18 mouse cellular contexts compared by ENCODE assay signal in genomic region chr5:124077241-124077640, GRCm38 (mm10). TPM values are rescaled to one million over a fixed set of nuclear protein-coding genes. Genes with fewer than 3 reads are reported as not detected.
DNase-seq lines count a peak whose midpoint lies in the region; ATAC-seq and TF ChIP-seq lines count a peak whose summit lies in the region.
"Had no signal": no experiment of that assay in that cellular context is flagged by ENCODE, and none has a peak within 500 bp of the region (broad histone marks: within the 10 kb centered on the region; RNA-seq: fewer than 3 reads in every experiment).

No protein-coding gene starts in this region.

- ATAC-seq in forebrain, embryonic 12.5 days (ENCODE audit: low FRiP score), result no peak
- ATAC-seq in midbrain, embryonic 16.5 days, result no peak
- no peak for ATAC-seq in stomach, embryonic 14.5 days (ENCODE audit: insufficient number of reproducible peaks, insufficient read depth, low FRiP score, low read depth)
- ATAC-seq: CD4-positive, CD25-positive, alpha-beta regulatory T cell, adult 4 months; forebrain, embryonic 15.5 days had no signal

- no peak overlapping the region for H3K4me3 ChIP-seq in forebrain, embryonic 10.5 days
- H3K4me3 ChIP-seq in forebrain, embryonic 12.5 days (replicated peaks), result no peak overlapping the region
- H3K4me3 ChIP-seq in midbrain, embryonic 10.5 days, result no peak overlapping the region
- H3K4me3 ChIP-seq in midbrain, embryonic 16.5 days (ENCODE audit: low read depth, low read length), result no peak overlapping the region
- no peak overlapping the region for H3K4me3 ChIP-seq in stomach, embryonic 14.5 days (ENCODE audit: low read depth, low read length)
- H3K4me3 ChIP-seq in cerebellum, adult 2 months (replicated peaks; ENCODE audit: insufficient read depth, low read depth, low read length), result no peak overlapping the region
- H3K4me3 ChIP-seq: embryonic facial prominence, embryonic 12.5 days; erythroblast, embryonic 14.5 days; forebrain, embryonic 15.5 days; heart, embryonic 12.5 days; neural tube, embryonic 12.5 days had no signal

- 0 out of 2 replicates have a peak overlapping the region, but pooled peaks have one; percentile 58 for H3K27ac ChIP-seq in forebrain, embryonic 10.5 days
- no peak overlapping the region for H3K27ac ChIP-seq in forebrain, embryonic 12.5 days
- H3K27ac ChIP-seq in midbrain, embryonic 10.5 days (replicated peaks), result peak overlapping the region; percentile 53; the same call in 1 of the 2 replicates
- no peak overlapping the region for H3K27ac ChIP-seq in midbrain, embryonic 16.5 days (ENCODE audit: low read length)
- H3K27ac ChIP-seq in stomach, embryonic 14.5 days (ENCODE audit: low read length), result peak overlapping the region; percentile 39; the same call in 1 of the 2 replicates
- no peak overlapping the region for H3K27ac ChIP-seq in cerebellum, adult 2 months (ENCODE audit: insufficient read depth, low read length)
- H3K27ac ChIP-seq: embryonic facial prominence, embryonic 12.5 days; neural tube, embryonic 12.5 days had no signal

- no peak for TF ChIP-seq POLR2A in cerebellum, adult 2 months (IDR thresholded peaks at IDR 0.05; ENCODE audit: borderline replicate concordance, insufficient read depth, low read length)

- no peaks in the 10 kb centered on the region for H3K9me3 ChIP-seq in forebrain, embryonic 10.5 days
- no peaks in the 10 kb centered on the region for H3K9me3 ChIP-seq in forebrain, embryonic 12.5 days
- no peaks in the 10 kb centered on the region for H3K9me3 ChIP-seq in midbrain, embryonic 10.5 days (replicated peaks)
- H3K9me3 ChIP-seq in midbrain, embryonic 16.5 days (replicated peaks; ENCODE audit: control insufficient read depth, low read length, poor library complexity, severe bottlenecking), result no peaks in the 10 kb centered on the region
- no peaks in the 10 kb centered on the region for H3K9me3 ChIP-seq in stomach, embryonic 14.5 days (ENCODE audit: control insufficient read depth, low read depth, low read length)
- H3K9me3 ChIP-seq: embryonic facial prominence, embryonic 12.5 days; forebrain, embryonic 15.5 days; heart, embryonic 12.5 days; neural tube, embryonic 12.5 days had no signal

- no peaks in the 10 kb centered on the region for H3K27me3 ChIP-seq in forebrain, embryonic 10.5 days (ENCODE audit: poor library complexity, severe bottlenecking)
- H3K27me3 ChIP-seq in forebrain, embryonic 12.5 days, result 0 out of 2 replicates have a peak, but pooled peaks cover 4% of the 10 kb centered on the region
- H3K27me3 ChIP-seq in midbrain, embryonic 10.5 days (ENCODE audit: low read depth, poor library complexity, severe bottlenecking), result peaks cover 11% of the 10 kb centered on the region; the same call in 1 of the 2 replicates
- no peaks in the 10 kb centered on the region for H3K27me3 ChIP-seq in midbrain, embryonic 16.5 days (ENCODE audit: control insufficient read depth, insufficient read depth, low read depth, low read length)
- H3K27me3 ChIP-seq in stomach, embryonic 14.5 days (ENCODE audit: control insufficient read depth, insufficient read depth, low read length), result no peaks in the 10 kb centered on the region
- no peaks in the 10 kb centered on the region for H3K27me3 ChIP-seq in cerebellum, adult 2 months (ENCODE audit: control insufficient read depth, insufficient read depth, low read length)
- H3K27me3 ChIP-seq: embryonic facial prominence, embryonic 12.5 days; forebrain, embryonic 15.5 days; heart, embryonic 12.5 days; neural tube, embryonic 12.5 days had no signal

- no peak overlapping the region for H3K9ac ChIP-seq in forebrain, embryonic 12.5 days
- no peak overlapping the region for H3K9ac ChIP-seq in midbrain, embryonic 16.5 days (ENCODE audit: low read depth, low read length)
- no peak overlapping the region for H3K9ac ChIP-seq in stomach, embryonic 14.5 days (replicated peaks; ENCODE audit: low read depth, low read length)
- H3K9ac ChIP-seq: embryonic facial prominence, embryonic 12.5 days; forebrain, embryonic 15.5 days; heart, embryonic 12.5 days; neural tube, embryonic 12.5 days had no signal

- no peaks in the 10 kb centered on the region for H3K36me3 ChIP-seq in forebrain, embryonic 10.5 days (replicated peaks)
- H3K36me3 ChIP-seq in forebrain, embryonic 12.5 days (replicated peaks), result no peaks in the 10 kb centered on the region
- H3K36me3 ChIP-seq in midbrain, embryonic 10.5 days, result no peaks in the 10 kb centered on the region
- no peaks in the 10 kb centered on the region for H3K36me3 ChIP-seq in midbrain, embryonic 16.5 days (ENCODE audit: control insufficient read depth, insufficient read depth, low read length)
- H3K36me3 ChIP-seq in stomach, embryonic 14.5 days (ENCODE audit: control insufficient read depth, insufficient read depth, low read length), result no peaks in the 10 kb centered on the region
- H3K36me3 ChIP-seq: embryonic facial prominence, embryonic 12.5 days; forebrain, embryonic 15.5 days; heart, embryonic 12.5 days; neural tube, embryonic 12.5 days had no signal

- TF ChIP-seq CTCF in cerebellum, adult 2 months (IDR thresholded peaks at IDR 0.05; ENCODE audit: borderline replicate concordance, insufficient read depth, low read depth, low read length), result no peak

- 85% methylated on average over 13 of the region's 13 CpGs for WGBS in forebrain, embryonic 10.5 days
- WGBS in forebrain, embryonic 12.5 days, result 88% methylated on average over 13 of the region's 13 CpGs
- WGBS in midbrain, embryonic 10.5 days, result 80% methylated on average over 13 of the region's 13 CpGs
- WGBS in midbrain, embryonic 16.5 days, result 82% methylated on average over 13 of the region's 13 CpGs
- 80% methylated on average over 13 of the region's 13 CpGs for WGBS in stomach, embryonic 14.5 days
- 75% methylated on average over 13 of the region's 13 CpGs for WGBS in cerebellum, adult 2 months

- DNase-seq in forebrain, embryonic 10.5 days (ENCODE audit: extremely low spot score, low spot score), result no peak
- no peak for DNase-seq in midbrain, embryonic 10.5 days (ENCODE audit: low spot score)
- DNase-seq in thymus, postnatal 25 days, result peak; percentile 49
- no peak for DNase-seq in cerebellum, adult 2 months
- no peak for DNase-seq in cerebellum, postnatal 14 days
- DNase-seq: cerebellum, adult 9-11 months; heart, postnatal 14 days; kidney, adult 9 months; lung, adult 2 months had no signal

- H3K4me2 ChIP-seq in forebrain, embryonic 12.5 days, result no peak overlapping the region
- no peak overlapping the region for H3K4me2 ChIP-seq in midbrain, embryonic 16.5 days (ENCODE audit: low read length)
- H3K4me2 ChIP-seq in stomach, embryonic 14.5 days (replicated peaks; ENCODE audit: low read depth, low read length), result no peak overlapping the region
- H3K4me2 ChIP-seq: embryonic facial prominence, embryonic 12.5 days; heart, embryonic 12.5 days; neural tube, embryonic 12.5 days had no signal

- peaks cover 52% of the 10 kb centered on the region for H3K4me1 ChIP-seq in forebrain, embryonic 10.5 days
- peaks cover 36% of the 10 kb centered on the region for H3K4me1 ChIP-seq in forebrain, embryonic 12.5 days
- H3K4me1 ChIP-seq in midbrain, embryonic 10.5 days, result peaks cover 49% of the 10 kb centered on the region
- H3K4me1 ChIP-seq in midbrain, embryonic 16.5 days (ENCODE audit: control insufficient read depth, insufficient read depth, low read length), result no peaks in the 10 kb centered on the region
- peaks cover 4% of the 10 kb centered on the region for H3K4me1 ChIP-seq in stomach, embryonic 14.5 days (ENCODE audit: control insufficient read depth, insufficient read depth, low read length)
- peaks cover 16% of the 10 kb centered on the region for H3K4me1 ChIP-seq in cerebellum, adult 2 months (ENCODE audit: control insufficient read depth, insufficient read depth, low read length)

RNA-seq across cellular contexts. Expression of gene Abcb9, which starts 18.4 kb away (rescaled TPM):
- polyA plus RNA-seq in forebrain, embryonic 10.5 days (2016; fragmentation: Nextera tagmentation; extraction: Ambion mirVana), result 0.52 and 0.65 TPM in 2 replicates
- 2.9 and 3.3 TPM in 2 replicates for polyA plus RNA-seq in forebrain, embryonic 12.5 days (2016; fragmentation: Nextera tagmentation; extraction: Ambion mirVana)
- polyA plus RNA-seq in midbrain, embryonic 10.5 days (2016; fragmentation: Nextera tagmentation; extraction: Ambion mirVana), result 0.54 and 1.1 TPM in 2 replicates
- polyA plus RNA-seq in midbrain, embryonic 16.5 days (2015; fragmentation: Nextera tagmentation; extraction: Ambion mirVana), result 15.5 and 21.7 TPM in 2 replicates
- 1.7 and 2.1 TPM in 2 replicates for polyA plus RNA-seq in stomach, embryonic 14.5 days (2014; fragmentation: Nextera tagmentation; extraction: Ambion mirVana)
- polyA plus RNA-seq in cerebellum, adult 2 months (2012; rRNA removed), result 34.7 and 37.1 TPM in 2 replicates

RNA-seq across cellular contexts. Expression of gene Ogfod2, which starts 34.9 kb away (rescaled TPM):
- 16.8 and 17.8 TPM in 2 replicates for polyA plus RNA-seq in forebrain, embryonic 10.5 days (2016; fragmentation: Nextera tagmentation; extraction: Ambion mirVana)
- polyA plus RNA-seq in forebrain, embryonic 12.5 days (2016; fragmentation: Nextera tagmentation; extraction: Ambion mirVana), result 17.7 and 19.1 TPM in 2 replicates
- polyA plus RNA-seq in midbrain, embryonic 10.5 days (2016; fragmentation: Nextera tagmentation; extraction: Ambion mirVana), result 18.1 TPM in 2 replicates
- 41.8 and 43.7 TPM in 2 replicates for polyA plus RNA-seq in midbrain, embryonic 16.5 days (2015; fragmentation: Nextera tagmentation; extraction: Ambion mirVana)
- polyA plus RNA-seq in stomach, embryonic 14.5 days (2014; fragmentation: Nextera tagmentation; extraction: Ambion mirVana), result 14.5 and 16.8 TPM in 2 replicates
- 47.2 and 52.7 TPM in 2 replicates for polyA plus RNA-seq in cerebellum, adult 2 months (2012; rRNA removed)

RNA-seq across cellular contexts. Expression of gene Arl6ip4, which starts 38.6 kb away (rescaled TPM):
- polyA plus RNA-seq in forebrain, embryonic 10.5 days (2016; fragmentation: Nextera tagmentation; extraction: Ambion mirVana), result 136 and 140 TPM in 2 replicates
- polyA plus RNA-seq in forebrain, embryonic 12.5 days (2016; fragmentation: Nextera tagmentation; extraction: Ambion mirVana), result 92.7 and 97.1 TPM in 2 replicates
- 123 and 132 TPM in 2 replicates for polyA plus RNA-seq in midbrain, embryonic 10.5 days (2016; fragmentation: Nextera tagmentation; extraction: Ambion mirVana)
- 78.0 and 81.6 TPM in 2 replicates for polyA plus RNA-seq in midbrain, embryonic 16.5 days (2015; fragmentation: Nextera tagmentation; extraction: Ambion mirVana)
- 92.6 and 99.1 TPM in 2 replicates for polyA plus RNA-seq in stomach, embryonic 14.5 days (2014; fragmentation: Nextera tagmentation; extraction: Ambion mirVana)
- polyA plus RNA-seq in cerebellum, adult 2 months (2012; rRNA removed), result 81.6 and 91.0 TPM in 2 replicates

RNA-seq across cellular contexts. Expression of gene Vps37b, which starts 45.2 kb away (rescaled TPM):
- polyA plus RNA-seq in forebrain, embryonic 10.5 days (2016; fragmentation: Nextera tagmentation; extraction: Ambion mirVana), result 50.8 and 51.2 TPM in 2 replicates
- 70.5 and 73.4 TPM in 2 replicates for polyA plus RNA-seq in forebrain, embryonic 12.5 days (2016; fragmentation: Nextera tagmentation; extraction: Ambion mirVana)
- polyA plus RNA-seq in midbrain, embryonic 10.5 days (2016; fragmentation: Nextera tagmentation; extraction: Ambion mirVana), result 58.1 and 69.2 TPM in 2 replicates
- 59.5 and 62.0 TPM in 2 replicates for polyA plus RNA-seq in midbrain, embryonic 16.5 days (2015; fragmentation: Nextera tagmentation; extraction: Ambion mirVana)
- polyA plus RNA-seq in stomach, embryonic 14.5 days (2014; fragmentation: Nextera tagmentation; extraction: Ambion mirVana), result 29.3 and 31.5 TPM in 2 replicates
- polyA plus RNA-seq in cerebellum, adult 2 months (2012; rRNA removed), result 41.7 and 47.5 TPM in 2 replicates

Comparison
In these comparisons a context has a peak if more than half of its experiments do, and no peak if none do; other contexts are left out.
1. H3K27ac ChIP-seq: peak in forebrain, embryonic 10.5 days (single experiment), midbrain, embryonic 10.5 days (single experiment) and stomach, embryonic 14.5 days (single experiment); none in forebrain, embryonic 12.5 days (single experiment), midbrain, embryonic 16.5 days (single experiment) and cerebellum, adult 2 months (single experiment).